Mouse (Mus musculus): Measurements from ENCODE around the gene Myrfl.

Myrfl gene

GRCm38 (mm10) chr10:116896336-116897177 is at the start of gene Myrfl:
Gene Myrfl (minus strand): TSS chr10:116896919.
- no peak for DNase-seq

GRCm38 (mm10) chr10:116944940-116945339 is 48.2 kb upstream of the Myrfl start:
- DNase-seq: no peak

GRCm38 (mm10) chr10:116944144-116944543 is 47.4 kb upstream of the Myrfl start:
- DNase-seq: no peak

GRCm38 (mm10) chr10:116943025-116943424 is 46.3 kb upstream of the Myrfl start:
- DNase-seq: no peak

- DNase-seq: no peak
Observed at GRCm38 (mm10) chr10:116935028-116935427, 38.3 kb upstream of the Myrfl start.

GRCm38 (mm10) chr10:116933794-116934193 is 37.1 kb upstream of the Myrfl start:
- DNase-seq: no peak

- DNase-seq: no peak
Observed at GRCm38 (mm10) chr10:116932418-116932817, 35.7 kb upstream of the Myrfl start.

- DNase-seq: peak; percentile 42
Observed at GRCm38 (mm10) chr10:116931497-116932179, 34.9 kb upstream of the Myrfl start.

- no peak for DNase-seq
Observed at GRCm38 (mm10) chr10:116930936-116931335, 34.2 kb upstream of the Myrfl start.

GRCm38 (mm10) chr10:116930506-116930905 is 33.8 kb upstream of the Myrfl start:
- no peak for DNase-seq

- DNase-seq: no peak
Observed at GRCm38 (mm10) chr10:116928826-116929225, 32.1 kb upstream of the Myrfl start.

GRCm38 (mm10) chr10:116926428-116927113 is 29.9 kb upstream of the Myrfl start:
- DNase-seq: no peak

- DNase-seq: no peak
Observed at GRCm38 (mm10) chr10:116923651-116924495, 27.2 kb upstream of the Myrfl start.

GRCm38 (mm10) chr10:116922161-116922560 is 25.4 kb upstream of the Myrfl start:
- DNase-seq: no peak

- no peak for DNase-seq
Observed at GRCm38 (mm10) chr10:116921416-116921815, 24.7 kb upstream of the Myrfl start.

GRCm38 (mm10) chr10:116920641-116921040 is 23.9 kb upstream of the Myrfl start:
- no peak for DNase-seq

GRCm38 (mm10) chr10:116919368-116920317 is 22.9 kb upstream of the Myrfl start:
- no peak for DNase-seq

- no peak for DNase-seq
Observed at GRCm38 (mm10) chr10:116916581-116916980, 19.9 kb upstream of the Myrfl start.

- DNase-seq: no peak
Observed at GRCm38 (mm10) chr10:116915286-116915685, 18.6 kb upstream of the Myrfl start.

GRCm38 (mm10) chr10:116914586-116914985 is 17.9 kb upstream of the Myrfl start:
- DNase-seq: no peak

GRCm38 (mm10) chr10:116913647-116914273 is 17.0 kb upstream of the Myrfl start:
- no peak for DNase-seq

All from right cerebral cortex, adult 18-20 months (tissue).